Mouse (Mus musculus): ENCODE data around the gene Tbxas1. TPM values are rescaled to one million over a fixed set of nuclear protein-coding genes. Genes with fewer than 3 reads are reported as not detected.

Tbxas1 gene
- polyA plus RNA-seq, 1 experiment from 2014 or later = 1.6 TPM

DNA sequence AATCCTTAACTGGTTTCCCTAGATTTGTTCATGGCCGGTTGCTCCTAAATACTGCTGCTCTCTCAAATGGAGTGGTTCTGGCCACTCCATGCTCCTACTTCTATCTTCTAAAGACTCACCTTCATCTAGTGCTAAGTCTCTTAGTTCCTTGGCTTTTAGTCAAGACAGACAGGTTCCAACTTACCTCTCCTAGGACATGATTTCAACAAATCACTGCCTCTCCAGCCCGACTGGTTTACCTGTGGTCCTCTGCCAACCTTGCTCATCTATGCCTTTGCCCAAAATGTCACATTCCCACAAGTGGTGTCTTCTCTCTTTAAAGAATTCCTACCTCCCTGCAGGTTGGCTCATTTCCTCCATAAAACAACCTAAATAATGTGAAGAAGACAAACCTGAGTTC lies 2.5 kb downstream of the Tbxas1 start:
- Histone ChIP-seq H3K27me3 (peaks cover 6% of the 10 kb centered on the region), H3K4me1 (replicated peaks) (peaks cover 21% of the 10 kb centered on the region), H3K4me2 (replicated peaks) (no peak overlapping the region), H3K9ac (replicated peaks) (no peak overlapping the region), H3K9me3 (no peaks in the 10 kb centered on the region), H3K4me3 (replicated peaks) (no peak overlapping the region), H3K27ac (no peak overlapping the region), H3K36me3 (no peaks in the 10 kb centered on the region)
- no peak for ATAC-seq
- WGBS = 87% methylated on average over 2 of the region's 2 CpGs

DNA sequence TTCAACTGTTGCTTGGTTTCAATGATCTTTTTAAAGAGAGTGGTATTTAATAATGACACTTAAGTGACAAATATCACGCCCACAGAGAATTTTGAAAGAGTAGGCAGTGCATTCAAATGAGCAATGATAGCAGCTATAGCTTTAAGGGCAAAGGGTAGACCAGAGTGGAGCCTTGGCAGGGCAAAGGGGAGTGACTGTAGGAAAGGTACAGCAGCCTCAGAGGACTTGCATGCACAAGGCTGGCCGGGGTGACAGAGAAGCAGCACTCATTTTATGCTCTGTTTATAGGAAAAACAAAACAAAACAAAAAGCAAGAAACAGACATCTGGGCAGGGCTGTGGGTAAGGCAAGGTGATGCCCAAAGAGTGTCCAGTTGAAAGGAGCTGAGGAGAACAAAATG lies 6.3 kb downstream of the Tbxas1 start:
- Histone ChIP-seq H3K36me3 (no peaks in the 10 kb centered on the region), H3K4me2 (replicated peaks) (no peak overlapping the region), H3K4me3 (replicated peaks) (no peak overlapping the region), H3K27ac (no peak overlapping the region), H3K27me3 (peaks cover 6% of the 10 kb centered on the region), H3K4me1 (replicated peaks) (peaks cover 15% of the 10 kb centered on the region), H3K9me3 (no peaks in the 10 kb centered on the region), H3K9ac (replicated peaks) (no peak overlapping the region)
- no peak for ATAC-seq
- WGBS = 82% methylated on average over 2 of the region's 2 CpGs

DNA sequence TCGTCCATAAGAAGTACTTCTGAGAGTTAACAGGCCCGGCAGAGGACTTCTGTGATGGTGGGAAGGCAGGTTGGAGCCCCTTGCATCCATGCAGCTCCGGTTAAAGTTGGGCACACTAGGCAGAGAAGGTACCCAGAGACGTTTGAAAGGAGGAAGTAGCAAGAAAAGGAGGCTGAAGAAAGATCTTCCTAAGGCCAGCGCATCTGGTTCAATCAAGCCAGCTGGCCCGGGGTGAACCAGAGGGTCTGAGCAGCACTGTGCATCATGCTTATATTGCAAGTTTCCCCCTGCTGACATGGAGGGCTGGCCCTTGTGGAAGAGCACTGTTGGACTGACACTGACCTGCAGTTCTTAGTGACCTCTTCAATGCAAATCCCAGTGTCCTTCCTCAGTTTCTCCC lies 6.8 kb downstream of the Tbxas1 start:
- no peak overlapping the region for H3K27ac ChIP-seq
- no peaks in the 10 kb centered on the region for H3K36me3 ChIP-seq
- H3K27me3 ChIP-seq = peaks cover 6% of the 10 kb centered on the region
- H3K9me3 ChIP-seq = no peaks in the 10 kb centered on the region
- peaks cover 12% of the 10 kb centered on the region for H3K4me1 ChIP-seq (replicated peaks)
- no peak overlapping the region for H3K4me2 ChIP-seq (replicated peaks)
- no peak overlapping the region for H3K4me3 ChIP-seq (replicated peaks)
- no peak for ATAC-seq
- H3K9ac ChIP-seq (replicated peaks) = no peak overlapping the region
- 71% methylated on average over 6 of the region's 6 CpGs for WGBS

DNA sequence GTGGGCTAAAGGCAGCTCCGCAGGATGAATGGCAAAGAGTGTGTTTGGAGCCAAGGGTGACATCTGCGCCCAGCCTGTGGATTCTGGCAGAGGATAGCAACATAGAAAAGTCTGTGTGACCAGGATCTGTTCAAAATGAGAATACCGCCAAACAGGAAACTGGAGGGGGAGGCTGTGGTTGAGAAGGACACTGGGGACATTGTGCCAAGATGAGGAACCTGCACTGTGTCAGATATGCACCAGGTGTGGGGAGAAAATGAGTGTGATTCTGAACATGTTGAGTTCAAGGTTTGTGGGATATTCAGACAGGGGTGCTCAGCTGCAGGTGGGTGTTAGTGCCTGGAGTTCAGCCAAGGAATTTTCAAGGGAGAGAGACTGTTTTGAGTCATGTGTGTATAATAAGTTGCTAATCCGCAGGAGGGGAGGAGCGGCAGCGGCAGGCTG lies 7.5 kb downstream of the Tbxas1 start:
- H3K4me2 ChIP-seq (replicated peaks) = no peak overlapping the region
- no peak for ATAC-seq
- peaks cover 6% of the 10 kb centered on the region for H3K27me3 ChIP-seq

DNA sequence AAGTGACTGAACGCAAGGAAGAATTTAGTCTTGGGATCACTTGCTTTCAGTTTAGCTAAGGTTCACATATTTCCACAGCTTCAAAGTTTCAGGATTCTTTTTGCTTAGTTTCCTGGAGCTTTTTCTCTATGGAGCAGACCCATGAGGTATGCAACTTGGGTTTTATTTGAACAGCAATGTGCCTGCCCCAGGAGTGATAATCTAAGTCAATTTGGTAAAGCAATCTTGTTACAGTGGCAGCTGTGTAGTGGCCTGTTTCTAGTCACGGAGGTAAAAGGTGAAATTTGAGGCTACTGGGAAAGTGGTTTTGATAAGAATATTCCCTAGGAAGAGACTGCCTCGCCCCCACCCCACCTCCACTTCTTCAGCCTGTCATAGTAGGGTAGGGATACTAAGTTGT lies 9.3 kb downstream of the Tbxas1 start:
- no peak overlapping the region for H3K4me3 ChIP-seq (replicated peaks)
- ATAC-seq = no peak
- WGBS = 80% methylated on average over 3 of the region's 3 CpGs
- peaks cover 9% of the 10 kb centered on the region for H3K4me1 ChIP-seq (replicated peaks)
- no peaks in the 10 kb centered on the region for H3K9me3 ChIP-seq
- no peak overlapping the region for H3K4me2 ChIP-seq (replicated peaks)
- no peak overlapping the region for H3K27ac ChIP-seq
- no peaks in the 10 kb centered on the region for H3K27me3 ChIP-seq
- no peak overlapping the region for H3K9ac ChIP-seq (replicated peaks)
- H3K36me3 ChIP-seq = no peaks in the 10 kb centered on the region

More for the DNA sequence above, 7.5 kb downstream of the Tbxas1 start:
- no peaks in the 10 kb centered on the region for H3K36me3 ChIP-seq
- no peak overlapping the region for H3K4me3 ChIP-seq (replicated peaks)
- WGBS = 58% methylated on average over 6 of the region's 6 CpGs
- peaks cover 9% of the 10 kb centered on the region for H3K4me1 ChIP-seq (replicated peaks)
- no peak overlapping the region for H3K9ac ChIP-seq (replicated peaks)
- no peak overlapping the region for H3K27ac ChIP-seq
- H3K9me3 ChIP-seq = no peaks in the 10 kb centered on the region

DNA sequence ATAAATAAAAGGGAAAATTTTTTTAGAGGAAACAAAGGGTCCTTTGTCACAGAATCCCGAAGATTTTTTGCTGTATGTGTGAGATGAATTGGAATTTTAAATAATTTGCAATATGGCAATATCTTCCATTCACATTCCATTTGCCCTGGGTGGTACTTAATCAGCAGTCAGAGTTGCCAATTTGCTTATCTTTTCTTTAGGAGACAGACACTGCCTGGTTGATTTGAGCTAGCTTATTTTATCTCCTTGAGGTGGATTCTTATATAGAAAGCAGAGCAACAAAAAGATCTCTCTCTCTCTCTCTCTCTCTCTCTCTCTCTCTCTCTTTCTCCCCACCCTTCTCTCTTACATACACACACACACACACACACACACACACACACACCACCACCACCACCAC lies 9.9 kb downstream of the Tbxas1 start:
- Histone ChIP-seq H3K9ac (replicated peaks) (no peak overlapping the region), H3K27me3 (no peaks in the 10 kb centered on the region), H3K4me3 (replicated peaks) (no peak overlapping the region), H3K4me2 (replicated peaks) (no peak overlapping the region), H3K36me3 (no peaks in the 10 kb centered on the region), H3K9me3 (no peaks in the 10 kb centered on the region), H3K27ac (no peak overlapping the region), H3K4me1 (replicated peaks) (peaks cover 9% of the 10 kb centered on the region)
- ATAC-seq = no peak
- WGBS = 74% methylated on average over 1 of the region's 1 CpGs

DNA sequence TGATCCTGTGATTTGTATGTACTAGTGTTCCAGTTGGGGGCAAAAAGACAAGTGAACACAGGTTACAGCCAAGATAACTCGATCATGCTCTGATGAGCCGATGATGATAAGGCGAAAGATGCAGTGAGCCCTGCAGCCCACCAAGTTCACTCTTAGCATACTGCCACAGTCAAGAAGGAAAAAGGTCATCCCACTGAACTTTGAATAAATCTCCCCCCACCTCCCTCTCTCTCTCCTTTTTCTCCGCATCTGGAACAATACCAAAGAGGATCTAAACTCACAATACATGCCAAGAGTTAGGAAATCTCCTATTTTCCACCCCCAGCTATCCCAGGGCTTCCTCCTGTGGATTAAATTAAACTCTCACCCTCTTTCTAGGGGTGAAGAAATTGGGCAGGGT lies 12.2 kb downstream of the Tbxas1 start:
- Histone ChIP-seq H3K9ac (replicated peaks) (no peak overlapping the region), H3K4me3 (replicated peaks) (no peak overlapping the region), H3K9me3 (no peaks in the 10 kb centered on the region), H3K27me3 (no peaks in the 10 kb centered on the region), H3K4me1 (replicated peaks) (peaks cover 9% of the 10 kb centered on the region), H3K36me3 (no peaks in the 10 kb centered on the region), H3K27ac (no peak overlapping the region), H3K4me2 (replicated peaks) (no peak overlapping the region)
- WGBS = 80% methylated on average over 4 of the region's 4 CpGs
- no peak for ATAC-seq

DNA sequence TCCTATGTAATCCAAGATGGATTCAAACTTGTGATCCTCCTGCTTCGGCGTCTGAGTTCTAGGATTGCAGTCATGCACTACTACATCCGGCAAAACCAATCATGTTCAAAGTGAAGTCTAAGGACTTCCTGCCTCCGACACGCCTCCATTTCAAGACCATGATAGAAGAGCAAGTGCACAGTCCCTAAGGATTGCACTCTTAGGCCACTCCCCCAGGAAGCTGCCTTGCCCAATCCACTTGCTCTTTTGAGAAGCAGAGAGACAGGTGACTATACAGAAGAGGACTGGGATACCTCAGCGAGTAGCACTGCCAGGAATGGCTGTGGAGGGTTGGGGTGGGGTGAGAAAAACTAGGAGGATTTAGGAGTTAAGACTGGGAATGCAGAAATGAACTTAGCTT lies 14.0 kb downstream of the Tbxas1 start:
- Histone ChIP-seq H3K9ac (replicated peaks) (no peak overlapping the region), H3K27ac (no peak overlapping the region), H3K4me3 (replicated peaks) (no peak overlapping the region), H3K4me1 (replicated peaks) (no peaks in the 10 kb centered on the region), H3K27me3 (no peaks in the 10 kb centered on the region), H3K36me3 (no peaks in the 10 kb centered on the region), H3K9me3 (no peaks in the 10 kb centered on the region), H3K4me2 (replicated peaks) (no peak overlapping the region)
- no peak for ATAC-seq
- WGBS = 83% methylated on average over 6 of the region's 6 CpGs

DNA sequence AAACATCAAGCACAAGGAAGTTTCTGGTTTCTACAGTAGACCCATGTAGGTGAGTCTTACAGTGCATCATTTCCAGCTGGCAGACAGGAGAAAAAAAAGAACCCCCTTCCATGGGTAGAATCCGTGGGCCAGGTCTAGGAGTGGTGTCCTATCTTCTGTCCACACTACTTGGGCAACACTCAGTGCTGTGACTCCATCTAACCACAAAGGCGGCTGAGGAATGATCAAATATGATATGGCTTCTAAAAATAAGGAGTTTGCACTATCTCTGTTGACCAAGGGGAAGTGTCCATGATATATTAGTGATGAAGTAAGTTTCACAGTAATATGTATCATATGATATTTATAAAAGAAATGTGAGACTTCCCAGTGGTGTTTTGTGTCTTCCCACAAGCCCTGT lies 16.8 kb downstream of the Tbxas1 start:
- no peak for ATAC-seq
- Histone ChIP-seq H3K27ac (no peak overlapping the region), H3K9ac (replicated peaks) (no peak overlapping the region), H3K4me1 (replicated peaks) (peaks cover 5% of the 10 kb centered on the region), H3K4me2 (replicated peaks) (no peak overlapping the region), H3K27me3 (no peaks in the 10 kb centered on the region), H3K4me3 (replicated peaks) (no peak overlapping the region), H3K9me3 (no peaks in the 10 kb centered on the region), H3K36me3 (no peaks in the 10 kb centered on the region)
- WGBS = 78% methylated on average over 2 of the region's 2 CpGs

DNA sequence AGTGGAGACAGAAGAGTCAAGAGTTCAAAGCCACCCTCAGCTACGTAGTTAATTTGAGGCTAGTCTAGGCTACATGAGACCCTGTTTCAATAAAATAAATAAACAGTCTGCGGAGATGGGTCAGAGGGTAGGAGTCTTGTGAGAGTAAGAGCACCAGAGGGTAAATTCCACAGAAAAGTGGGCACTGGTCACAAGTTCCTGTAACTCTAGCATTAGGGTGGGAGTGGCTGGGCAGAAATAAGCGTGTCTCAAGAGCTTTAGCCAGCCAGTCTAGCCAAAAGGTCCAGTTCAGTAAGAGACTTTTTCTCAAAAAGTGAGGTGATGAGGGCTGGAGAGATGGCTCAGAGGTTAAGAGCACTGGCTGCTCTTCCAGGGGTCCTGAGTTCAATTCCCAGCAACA lies 18.4 kb downstream of the Tbxas1 start:
- H3K27ac ChIP-seq = no peak overlapping the region
- H3K9ac ChIP-seq (replicated peaks) = no peak overlapping the region
- ATAC-seq = no peak
- H3K9me3 ChIP-seq = no peaks in the 10 kb centered on the region
- no peak overlapping the region for H3K4me2 ChIP-seq (replicated peaks)
- 86% methylated on average over 3 of the region's 3 CpGs for WGBS
- H3K4me1 ChIP-seq (replicated peaks) = peaks cover 11% of the 10 kb centered on the region
- no peaks in the 10 kb centered on the region for H3K27me3 ChIP-seq
- no peaks in the 10 kb centered on the region for H3K36me3 ChIP-seq
- no peak overlapping the region for H3K4me3 ChIP-seq (replicated peaks)

DNA sequence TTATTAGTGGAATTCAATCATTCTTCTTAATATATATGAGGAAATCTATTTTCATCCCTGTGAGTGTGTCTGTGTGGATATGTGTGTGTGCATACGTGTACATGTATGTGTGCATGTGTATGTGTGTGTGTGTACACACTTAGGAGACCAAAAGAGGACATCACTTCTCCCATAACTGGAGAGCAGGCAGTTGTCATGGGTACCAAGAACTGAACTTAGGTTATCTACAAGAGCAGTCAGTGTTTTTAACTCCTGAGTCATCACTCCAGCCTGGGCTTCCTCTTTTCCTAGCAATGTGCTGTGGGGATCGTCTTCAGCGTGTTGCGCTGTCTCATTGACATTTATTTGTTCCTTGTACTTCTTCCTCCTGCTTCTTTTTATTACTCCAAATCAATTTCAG lies 24.9 kb downstream of the Tbxas1 start:
- Histone ChIP-seq H3K9ac (replicated peaks) (no peak overlapping the region), H3K4me1 (replicated peaks) (peaks cover 11% of the 10 kb centered on the region), H3K4me3 (replicated peaks) (no peak overlapping the region), H3K27ac (no peak overlapping the region), H3K4me2 (replicated peaks) (no peak overlapping the region), H3K36me3 (no peaks in the 10 kb centered on the region), H3K27me3 (no peaks in the 10 kb centered on the region), H3K9me3 (no peaks in the 10 kb centered on the region)
- no peak for ATAC-seq
- WGBS = 94% methylated on average over 4 of the region's 4 CpGs

DNA sequence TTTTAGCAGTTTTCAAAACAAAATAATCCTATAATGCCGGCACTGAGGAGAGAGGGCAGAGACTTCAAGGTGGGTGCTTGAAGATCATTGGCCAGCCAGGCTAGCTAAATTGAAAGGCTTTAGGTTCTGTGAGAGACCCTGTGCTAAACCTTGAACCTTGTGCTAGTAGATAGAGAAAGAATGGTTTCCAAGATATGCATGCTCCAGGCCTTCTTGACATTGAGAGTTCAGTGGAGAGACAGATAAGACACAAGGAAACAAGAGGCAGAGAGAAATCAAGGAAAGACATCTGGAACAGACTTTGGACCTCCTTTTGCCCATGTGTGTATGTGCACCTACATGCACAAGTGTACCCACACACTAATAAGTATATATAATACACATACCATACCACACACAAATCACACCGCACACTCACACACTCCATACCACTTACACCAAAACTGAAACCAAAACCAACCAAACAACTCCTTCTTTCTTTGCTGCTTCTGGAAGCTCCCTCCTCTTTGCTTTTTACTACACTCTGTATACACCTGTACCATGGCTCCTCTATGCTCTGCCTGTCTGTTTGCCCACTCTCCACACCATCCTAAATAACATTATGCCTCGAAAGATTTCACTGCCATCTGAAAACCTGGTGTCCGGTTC lies 25.4 kb downstream of the Tbxas1 start:
- no peak for ATAC-seq
- 93% methylated on average over 4 of the region's 4 CpGs for WGBS
- H3K27ac ChIP-seq = no peak overlapping the region

DNA sequence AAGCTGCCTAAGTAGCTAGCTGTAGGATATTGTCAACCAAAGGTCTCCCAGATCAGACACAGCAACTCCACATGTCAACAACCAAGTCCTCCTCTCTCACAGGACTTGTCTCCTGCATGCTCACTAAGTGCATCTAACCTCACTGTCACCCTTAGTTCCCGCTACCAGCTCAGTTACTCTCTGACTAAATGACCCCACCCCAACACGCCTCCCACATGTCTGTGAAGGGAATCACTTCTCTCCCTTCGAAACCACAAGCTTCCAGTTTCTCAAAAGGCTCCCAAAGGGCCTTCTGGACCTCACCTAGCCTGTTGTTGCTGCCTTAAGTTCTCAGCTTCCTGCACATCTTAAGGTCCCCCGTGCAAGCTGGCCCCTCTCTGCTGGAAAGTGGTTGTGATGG lies 25.9 kb downstream of the Tbxas1 start:
- no peaks in the 10 kb centered on the region for H3K36me3 ChIP-seq

More for the DNA sequence above, 25.4 kb downstream of the Tbxas1 start:
- Histone ChIP-seq H3K4me1 (replicated peaks) (peaks cover 11% of the 10 kb centered on the region), H3K27me3 (no peaks in the 10 kb centered on the region), H3K4me2 (replicated peaks) (no peak overlapping the region), H3K4me3 (replicated peaks) (no peak overlapping the region), H3K9me3 (no peaks in the 10 kb centered on the region), H3K36me3 (no peaks in the 10 kb centered on the region), H3K9ac (replicated peaks) (no peak overlapping the region)

More for the DNA sequence above, 25.9 kb downstream of the Tbxas1 start:
- no peak overlapping the region for H3K9ac ChIP-seq (replicated peaks)
- no peaks in the 10 kb centered on the region for H3K9me3 ChIP-seq
- no peak overlapping the region for H3K4me3 ChIP-seq (replicated peaks)
- H3K4me2 ChIP-seq (replicated peaks) = no peak overlapping the region
- no peaks in the 10 kb centered on the region for H3K27me3 ChIP-seq
- 89% methylated on average over 4 of the region's 4 CpGs for WGBS
- peaks cover 11% of the 10 kb centered on the region for H3K4me1 ChIP-seq (replicated peaks)
- H3K27ac ChIP-seq = no peak overlapping the region
- ATAC-seq = no peak

Measured in midbrain, embryonic 13.5 days (tissue).